In the genomic region with DNA sequence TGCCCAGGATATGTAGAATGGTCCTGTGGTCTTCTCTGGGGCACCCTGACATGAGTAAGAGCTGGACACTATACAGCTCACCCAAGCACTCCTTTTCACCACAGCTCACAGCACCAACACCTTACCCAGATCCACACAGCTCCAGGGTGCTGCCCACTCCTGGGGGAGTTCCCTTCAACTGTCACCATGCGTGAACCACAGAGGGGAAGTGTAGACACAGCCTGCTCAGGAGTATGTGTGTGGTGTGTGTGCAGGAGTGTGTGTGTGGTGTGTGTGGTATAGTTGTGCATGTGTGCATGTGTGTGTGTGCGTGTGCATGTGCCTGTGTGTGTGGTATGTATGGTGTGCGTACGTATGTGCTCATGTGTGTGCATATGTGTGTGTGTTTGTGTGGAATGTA, we compare ENCODE assay signal across 28 mouse cellular contexts. TPM values are rescaled to one million over a fixed set of nuclear protein-coding genes. Genes with fewer than 3 reads are reported as not detected.
DNase-seq lines count a peak whose midpoint lies in the region; ATAC-seq and TF ChIP-seq lines count a peak whose summit lies in the region.
"Had no signal": no experiment of that assay in that cellular context is flagged by ENCODE, and none has a peak within 500 bp of the region (broad histone marks: within the 10 kb centered on the region; RNA-seq: fewer than 3 reads in every experiment).

No protein-coding gene starts in this region.

- no peak for TF ChIP-seq POLR2A in bone marrow, adult 2 months (IDR thresholded peaks at IDR 0.05; ENCODE audit: borderline replicate concordance, control insufficient read depth, low read depth, low read length)

- no peak overlapping the region for H3K27ac ChIP-seq in limb, embryonic 13.5 days
- H3K27ac ChIP-seq in limb, embryonic 10.5 days, result no peak overlapping the region
- H3K27ac ChIP-seq in bone marrow, adult 2 months (ENCODE audit: control insufficient read depth, insufficient read depth, low read depth, low read length, poor library complexity), result no peak overlapping the region
- H3K27ac ChIP-seq: embryonic facial prominence, embryonic 10.5 days; embryonic facial prominence, embryonic 13.5 days; forebrain, embryonic 12.5 days; forebrain, embryonic 15.5 days; heart, adult 2 months; heart, embryonic 10.5 days; heart, embryonic 13.5 days; hindbrain, embryonic 14.5 days; hindbrain, postnatal 0 days had no signal

- ATAC-seq in limb, embryonic 13.5 days (ENCODE audit: low FRiP score, low read depth), result no peak
- peak; percentile 35; the same call in 1 of the 2 replicates for ATAC-seq in megakaryocyte, adult 5-6 weeks (ENCODE audit: poor library complexity, severe bottlenecking)
- ATAC-seq: activated CD4-positive, CD25-positive, alpha-beta regulatory T cell, adult 4 months; forebrain, embryonic 15.5 days; hindbrain, postnatal 0 days; inflammation-experienced regulatory T-cells, adult 6 months had no signal

- peaks cover 15% of the 10 kb centered on the region for H3K36me3 ChIP-seq in limb, embryonic 13.5 days
- H3K36me3 ChIP-seq in limb, embryonic 10.5 days, result peaks cover 23% of the 10 kb centered on the region

- H3K4me2 ChIP-seq in limb, embryonic 13.5 days (replicated peaks), result no peak overlapping the region
- H3K4me2 ChIP-seq: embryonic facial prominence, embryonic 13.5 days; forebrain, embryonic 12.5 days; forebrain, embryonic 15.5 days; heart, embryonic 13.5 days; hindbrain, embryonic 14.5 days had no signal

- H3K27me3 ChIP-seq in limb, embryonic 13.5 days, result no peaks in the 10 kb centered on the region
- no peaks in the 10 kb centered on the region for H3K27me3 ChIP-seq in limb, embryonic 10.5 days (ENCODE audit: low read depth, poor library complexity, severe bottlenecking)
- H3K27me3 ChIP-seq: embryonic facial prominence, embryonic 13.5 days; forebrain, embryonic 12.5 days; forebrain, embryonic 15.5 days; heart, embryonic 13.5 days had no signal

- DNase-seq in limb, embryonic 10.5 days (ENCODE audit: low spot score), result no peak
- DNase-seq in lung, postnatal 36 days, result no peak
- DNase-seq in lung, postnatal 10 days, result no peak
- DNase-seq: adrenal gland, adult 8-10 months; adrenal gland, postnatal 36 days; cerebellum, adult 11 months; cerebellum, adult 8-10 months; cerebellum, postnatal 14 days; embryo, embryonic 11 days; gastrocnemius, postnatal 25 days; heart, adult 2 months; heart, postnatal 14 days; heart, postnatal 4 days had no signal

- 95% methylated on average over 4 of the region's 4 CpGs for WGBS in limb, embryonic 13.5 days
- WGBS in limb, embryonic 10.5 days, result 97% methylated on average over 4 of the region's 4 CpGs
- WGBS in bone marrow, adult 2 months, result 73% methylated on average over 4 of the region's 4 CpGs

- no peaks in the 10 kb centered on the region for H3K4me1 ChIP-seq in limb, embryonic 13.5 days
- no peaks in the 10 kb centered on the region for H3K4me1 ChIP-seq in limb, embryonic 10.5 days
- H3K4me1 ChIP-seq in bone marrow, adult 2 months (ENCODE audit: control insufficient read depth, insufficient read depth, low read length), result peaks cover 2% of the 10 kb centered on the region
- H3K4me1 ChIP-seq: embryonic facial prominence, embryonic 10.5 days; forebrain, embryonic 12.5 days; forebrain, embryonic 15.5 days; heart, embryonic 10.5 days; heart, embryonic 13.5 days had no signal

- no peak overlapping the region for H3K4me3 ChIP-seq in limb, embryonic 13.5 days
- H3K4me3 ChIP-seq in limb, embryonic 10.5 days, result no peak overlapping the region
- no peak overlapping the region for H3K4me3 ChIP-seq in bone marrow, adult 2 months (replicated peaks; ENCODE audit: control insufficient read depth, low read depth, low read length)
- H3K4me3 ChIP-seq: embryonic facial prominence, embryonic 10.5 days; embryonic facial prominence, embryonic 13.5 days; erythroblast, embryonic 14.5 days; forebrain, embryonic 12.5 days; forebrain, embryonic 15.5 days; heart, adult 2 months; heart, embryonic 10.5 days; heart, embryonic 13.5 days had no signal

- peak; percentile 16; the same call in 1 of the 2 replicates for TF ChIP-seq CTCF in bone marrow, adult 2 months (IDR thresholded peaks at IDR 0.05; ENCODE audit: control insufficient read depth, insufficient read depth, low read length)

- no peaks in the 10 kb centered on the region for H3K9me3 ChIP-seq in limb, embryonic 13.5 days
- H3K9me3 ChIP-seq in limb, embryonic 10.5 days (replicated peaks), result no peaks in the 10 kb centered on the region
- H3K9me3 ChIP-seq: embryonic facial prominence, embryonic 13.5 days; forebrain, embryonic 12.5 days; forebrain, embryonic 15.5 days had no signal

- peak overlapping the region; percentile 8; the same call in 1 of the 2 replicates for H3K9ac ChIP-seq in limb, embryonic 13.5 days
- H3K9ac ChIP-seq: embryonic facial prominence, embryonic 13.5 days; forebrain, embryonic 12.5 days; forebrain, embryonic 15.5 days; heart, embryonic 13.5 days; hindbrain, embryonic 14.5 days had no signal

RNA-seq across cellular contexts. Expression of a gene that starts 23.5 kb away (rescaled TPM):
- polyA plus RNA-seq in limb, embryonic 13.5 days (2015; fragmentation: Nextera tagmentation; extraction: Ambion mirVana), result 11.0 and 12.2 TPM in 2 replicates
- 18.6 and 19.1 TPM in 2 replicates for polyA plus RNA-seq in limb, embryonic 10.5 days (2016; fragmentation: Nextera tagmentation; extraction: Ambion mirVana)
- polyA plus RNA-seq in bone marrow, adult 2 months (2011; ENCODE audit: insufficient read depth, insufficient read length, low replicate concordance, missing spikeins), result 19.5 and 27.0 TPM in 2 replicates
- 7.3 and 8.4 TPM in 2 replicates for total RNA-seq in megakaryocyte, adult 5-6 weeks (2015)
- total RNA-seq in megakaryocyte, adult 5-6 weeks (2017), result 12.7 and 13.9 TPM in 2 replicates

RNA-seq across cellular contexts. Expression of a gene that starts 49.5 kb away (rescaled TPM):
- 0.25 and 0.37 TPM in 2 replicates for polyA plus RNA-seq in limb, embryonic 13.5 days (2015; fragmentation: Nextera tagmentation; extraction: Ambion mirVana)
- 0.13 TPM in 2 replicates for polyA plus RNA-seq in limb, embryonic 10.5 days (2016; fragmentation: Nextera tagmentation; extraction: Ambion mirVana)
- polyA plus RNA-seq in bone marrow, adult 2 months (2011; ENCODE audit: insufficient read depth, insufficient read length, low replicate concordance, missing spikeins), result 2.1 and 4.7 TPM in 2 replicates
- total RNA-seq in megakaryocyte, adult 5-6 weeks (2015), result not detected in 2 replicates
- not detected in 2 replicates for total RNA-seq in megakaryocyte, adult 5-6 weeks (2017)
- total RNA-seq: gastrocnemius, adult 8-10 months had no signal
- polyA plus RNA-seq: activated CD4-positive, CD25-positive, alpha-beta regulatory T cell, adult 4 months; embryonic facial prominence, embryonic 10.5 days; inflammation-experienced regulatory T-cells, adult 6 months had no signal
